Mouse (Mus musculus) embryo, embryonic 9.5 days (tissue): Measurements from ENCODE around the gene Tm4sf1.

Source experiments
- DNase-seq: peaks from one replicate; pipeline ENCODE4 v3.0.0-alpha.2; 2017; ENCODE audit errors: extremely low spot score

The Tm4sf1 gene

DNA sequence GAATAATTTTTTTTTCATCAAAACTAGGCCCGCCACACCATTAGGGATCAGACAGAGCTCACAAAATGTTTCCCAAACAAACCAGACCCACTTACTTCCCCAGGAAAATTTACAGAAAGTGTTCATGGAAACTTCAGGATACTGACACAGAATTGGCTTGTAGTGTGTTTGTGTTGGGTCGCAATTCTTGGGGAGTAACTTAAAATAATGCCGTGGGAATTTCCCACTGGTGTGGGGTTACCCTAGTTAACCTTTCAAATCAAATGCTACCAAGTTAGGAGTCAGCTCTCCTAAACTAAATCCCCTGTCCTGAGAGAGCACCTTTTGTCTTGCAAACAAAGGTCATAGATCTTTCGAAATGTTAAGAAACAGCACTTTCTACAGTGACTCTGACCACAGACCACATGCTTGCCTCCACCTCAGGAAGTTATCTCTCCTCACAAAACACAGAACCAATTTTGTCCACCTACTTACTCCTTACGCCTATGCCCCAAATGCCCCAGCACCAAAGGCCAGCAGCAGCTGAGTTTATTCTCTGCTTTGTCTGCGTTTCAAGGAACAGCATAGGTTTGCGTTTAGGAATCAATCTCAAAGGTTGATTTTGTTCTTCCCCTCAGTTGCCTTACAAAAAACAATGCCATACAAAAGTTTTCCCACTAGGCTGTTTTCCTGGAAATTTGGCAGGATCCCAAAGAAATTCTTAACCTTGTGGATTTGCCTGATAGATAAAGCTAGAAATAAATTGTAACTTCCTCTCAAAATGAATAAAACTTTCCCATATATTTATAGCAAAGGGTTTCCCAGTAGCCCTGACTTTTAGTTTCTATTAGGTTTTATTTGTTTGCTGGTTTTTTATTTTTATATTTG is 13.7 kb downstream of the Tm4sf1 start:
- no peak for DNase-seq

DNA sequence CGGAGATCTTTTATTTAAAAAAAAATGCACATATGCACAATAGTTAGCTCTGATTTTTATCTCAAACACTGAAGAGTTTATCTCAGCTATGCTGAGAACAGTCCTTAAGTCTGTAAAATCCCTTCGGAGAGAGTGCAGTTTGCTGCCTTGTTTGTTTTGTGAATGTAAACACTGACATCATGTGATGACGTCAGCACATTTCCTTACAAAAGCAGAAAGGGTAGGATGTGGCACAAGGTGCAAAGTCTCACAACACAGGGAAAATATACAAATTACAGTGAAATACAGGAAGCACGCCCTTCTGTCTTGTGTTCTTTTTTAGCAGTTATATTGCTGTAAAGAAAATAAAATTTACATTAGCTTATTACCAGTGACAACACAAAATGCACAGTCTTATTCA is 14.3 kb downstream of the Tm4sf1 start:
- DNase-seq = no peak

DNA sequence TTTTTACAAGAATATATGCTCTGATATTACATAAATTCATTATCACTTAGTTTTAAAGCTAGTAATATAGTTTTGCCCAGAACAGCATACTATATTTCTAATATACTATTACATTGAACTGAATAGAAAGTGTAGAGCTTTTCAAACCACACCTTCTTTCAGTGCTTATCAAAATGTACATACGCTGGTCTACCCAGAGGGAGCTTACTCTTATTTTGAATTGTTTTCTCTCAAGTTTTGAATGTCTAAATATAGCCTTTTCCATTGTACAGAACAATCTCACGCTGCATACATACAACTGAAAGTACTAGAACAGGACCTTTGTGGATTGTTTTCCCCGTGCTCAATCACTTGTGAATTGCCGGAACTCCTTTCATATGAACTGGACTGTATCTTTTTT is 23.6 kb downstream of the Tm4sf1 start:
- DNase-seq = no peak

DNA sequence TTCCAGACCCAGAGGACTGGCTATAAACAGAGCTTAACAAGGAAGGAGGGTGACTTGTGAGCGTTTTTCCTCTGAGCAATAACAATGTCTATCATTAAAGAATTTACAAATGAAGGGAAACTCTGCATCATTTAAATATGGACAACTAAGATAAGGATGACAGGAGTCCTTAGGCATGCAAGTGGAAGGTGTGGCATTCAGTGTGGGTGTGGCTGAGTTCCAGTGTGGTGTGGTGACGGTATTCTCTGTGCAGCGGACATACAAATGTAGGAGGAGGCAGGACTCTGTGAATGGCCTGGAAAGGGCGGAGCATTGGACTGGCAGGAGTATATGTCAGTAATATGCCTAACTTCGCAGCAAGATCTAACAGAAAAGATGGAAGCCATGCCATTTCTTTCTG is 24.3 kb downstream of the Tm4sf1 start:
- DNase-seq = no peak

DNA sequence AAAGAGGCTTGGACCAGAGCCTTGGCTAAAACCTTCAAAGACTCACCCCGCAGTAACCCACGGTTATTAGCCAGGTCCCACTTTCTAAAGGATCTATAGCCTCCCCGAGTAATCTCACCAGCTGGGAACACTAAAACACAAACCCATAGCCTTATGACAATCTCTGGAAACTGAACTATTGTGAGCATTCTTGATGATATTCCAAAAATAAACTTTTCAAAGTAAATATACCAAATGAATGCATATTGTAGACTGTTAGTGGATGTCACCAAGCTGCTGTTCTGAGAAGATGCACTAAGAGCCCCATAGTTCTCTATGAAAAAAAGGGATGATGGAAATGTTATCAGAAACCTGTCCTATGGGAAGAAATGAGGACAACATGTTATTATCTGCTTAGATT is 25.0 kb downstream of the Tm4sf1 start:
- no peak for DNase-seq

DNA sequence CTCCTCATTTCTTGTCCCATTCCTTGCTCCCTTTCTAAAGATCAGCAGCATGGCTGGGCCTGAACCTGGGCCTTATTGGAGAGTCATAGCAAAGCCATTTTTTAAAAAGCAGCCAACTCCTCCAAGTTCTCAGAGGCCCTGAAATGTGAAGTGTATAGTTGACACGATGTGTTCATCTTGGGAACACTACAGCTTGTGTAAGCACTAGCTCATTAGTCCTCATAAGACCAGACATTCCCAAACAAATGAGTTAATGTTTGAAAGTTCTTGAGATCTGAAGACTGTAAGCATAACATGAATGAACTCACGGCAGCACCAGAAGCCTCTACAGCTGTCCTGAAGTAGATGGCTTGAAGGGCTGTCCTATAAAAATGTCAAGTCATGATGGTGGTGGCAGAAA is 32.8 kb downstream of the Tm4sf1 start:
- DNase-seq = no peak

DNA sequence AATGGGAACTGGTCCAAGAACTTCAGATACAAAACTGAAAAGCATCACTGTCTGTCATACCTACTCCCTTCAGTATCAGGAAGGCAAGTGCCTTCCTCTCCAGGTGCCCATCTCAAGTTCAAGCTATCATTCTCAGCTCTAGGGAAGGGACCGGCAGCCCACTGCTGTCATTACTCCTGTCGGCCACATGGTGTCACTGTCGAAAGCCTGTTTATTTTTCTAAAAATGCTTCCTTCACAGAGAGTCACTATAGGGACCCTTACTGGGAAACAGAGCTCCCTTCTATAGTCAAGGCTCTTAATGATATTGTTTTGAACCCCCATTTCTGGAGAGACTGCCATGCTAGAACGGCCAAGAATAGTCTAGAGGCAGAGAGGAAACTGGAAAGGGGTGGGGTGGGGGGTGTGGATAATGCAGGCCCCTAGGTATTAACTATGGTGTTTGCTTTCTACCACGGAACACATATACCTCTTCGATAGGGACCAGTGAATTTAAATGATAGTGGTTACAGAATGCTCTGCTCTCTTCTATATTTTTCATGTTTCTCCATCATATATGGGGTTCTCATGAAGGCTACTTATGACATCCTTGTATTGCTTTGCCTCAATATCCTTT is 34.1 kb downstream of the Tm4sf1 start:
- peak; percentile 49 for DNase-seq

DNA sequence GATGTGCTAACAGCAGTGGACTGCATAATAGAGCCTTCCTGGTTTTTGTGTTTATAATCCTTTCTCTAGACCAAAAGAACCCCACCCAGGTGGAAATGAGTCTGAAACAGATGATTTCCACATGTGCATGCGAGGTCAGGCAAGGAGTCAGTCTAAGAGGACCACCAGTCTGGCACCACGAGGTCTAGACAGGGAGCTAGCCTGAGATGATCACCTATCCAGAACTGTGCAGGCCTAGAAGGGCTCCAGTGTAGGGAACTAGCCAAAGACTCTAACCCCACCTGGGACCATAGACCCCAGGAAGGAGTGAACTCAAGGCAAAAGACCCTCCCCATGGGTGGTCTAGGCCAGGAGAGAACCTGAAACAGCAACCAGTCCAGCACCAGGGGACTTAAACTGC is 48.7 kb downstream of the Tm4sf1 start:
- DNase-seq = no peak

DNA sequence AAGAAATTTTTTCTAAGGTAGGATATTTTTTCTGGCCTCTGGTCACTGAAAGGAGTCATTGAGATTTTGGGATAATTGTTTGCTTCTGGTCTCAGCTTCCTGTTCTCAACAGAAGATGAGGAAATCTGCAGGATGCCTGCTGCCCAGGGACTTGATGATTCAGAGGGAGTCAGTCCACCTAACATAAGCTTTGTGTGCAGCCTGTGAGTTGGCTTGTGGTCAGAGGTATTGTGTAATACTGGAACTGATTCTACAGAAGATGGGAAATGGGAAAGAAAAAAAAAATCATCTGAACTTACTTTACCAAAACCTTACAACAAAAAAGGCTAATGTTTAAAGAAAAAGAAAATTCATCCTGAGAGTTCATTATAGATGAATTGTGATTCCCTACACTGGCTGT is 49.2 kb downstream of the Tm4sf1 start:
- DNase-seq = no peak

DNA sequence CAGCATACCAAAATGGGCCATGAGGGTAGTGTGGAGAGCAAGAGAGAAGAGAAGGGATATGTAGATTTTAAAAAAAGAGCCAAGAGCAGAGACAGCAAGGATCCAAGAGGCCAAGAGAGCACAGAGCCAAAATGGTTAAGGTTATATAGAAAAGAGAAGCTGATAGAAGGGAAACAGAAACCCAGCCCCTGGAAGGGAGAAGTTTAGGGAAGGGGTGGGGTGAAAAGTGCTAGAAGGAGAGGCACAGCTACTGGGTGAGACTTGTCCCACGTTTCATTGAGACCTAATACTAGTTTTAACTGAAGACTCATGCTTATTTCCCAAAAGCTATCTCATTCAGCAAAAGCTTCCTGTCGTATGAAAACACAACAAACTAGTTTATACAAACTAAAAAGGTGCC is 56.5 kb downstream of the Tm4sf1 start:
- no peak for DNase-seq
